Mouse (Mus musculus) granulocyte monocyte progenitor cell, adult 5-6 weeks (primary cell): ENCODE results near the gene Adat1. TPM values are rescaled to one million over a fixed set of nuclear protein-coding genes. Genes with fewer than 3 reads are reported as not detected.

Experiments used
- ATAC-seq: replicated peaks from 2 replicates; pipeline ENCODE4 v1.8.0; 2016; ENCODE audit warnings: mild to moderate bottlenecking, moderate TSS enrichment, inconsistent platforms; ENCODE audit not compliant: poor library complexity, severe bottlenecking
- total RNA-seq, 2 experiments: library from RNA; stranded (forward) in 1 of 2; stranded (reverse) in 1 of 2; fragments of 200-712, 200-1000 nt in 1 of 2; fragments of >200 nt in 1 of 2; fragmentation: Nextera tagmentation in 1 of 2; gene quantifications; 2 replicates each; pipeline ENCODE4 v1.2.3; 2014 to 2017

The Adat1 gene
- total RNA-seq, 2 experiments from 2014 or later = 6.1 to 12.7 TPM

- no peak for ATAC-seq
Measured at GRCm38 (mm10) chr8:111974138-111974537, 18.0 kb downstream of the Adat1 start.

GRCm38 (mm10) chr8:111968991-111969390, 23.1 kb downstream of the Adat1 start:
- ATAC-seq = no peak

- no peak for ATAC-seq
Measured at GRCm38 (mm10) chr8:111968541-111968940, 23.6 kb downstream of the Adat1 start.

- 0 out of 2 replicates have a peak, but pooled peaks have one; percentile 22 for ATAC-seq
Measured at GRCm38 (mm10) chr8:111967246-111967870, 24.7 kb downstream of the Adat1 start.

GRCm38 (mm10) chr8:111964849-111965561, 27.1 kb downstream of the Adat1 start:
- ATAC-seq = no peak

GRCm38 (mm10) chr8:111964351-111964750, 27.8 kb downstream of the Adat1 start:
- ATAC-seq = no peak

- ATAC-seq = no peak
Measured at GRCm38 (mm10) chr8:111963546-111963945, 28.6 kb downstream of the Adat1 start.

- ATAC-seq = no peak
Measured at GRCm38 (mm10) chr8:111963091-111963490, 29.0 kb downstream of the Adat1 start.

GRCm38 (mm10) chr8:111962589-111962988, 29.5 kb downstream of the Adat1 start:
- ATAC-seq = no peak

- 0 out of 2 replicates have a peak, but pooled peaks have one; percentile 25 for ATAC-seq
Measured at GRCm38 (mm10) chr8:111961330-111961729, 30.8 kb downstream of the Adat1 start.

- ATAC-seq = no peak
Measured at GRCm38 (mm10) chr8:111960591-111961321, 31.3 kb downstream of the Adat1 start.

- no peak for ATAC-seq
Measured at GRCm38 (mm10) chr8:111957231-111957630, 34.9 kb downstream of the Adat1 start.

- no peak for ATAC-seq
Measured at GRCm38 (mm10) chr8:111955879-111956278, 36.2 kb downstream of the Adat1 start.

- ATAC-seq = no peak
Measured at GRCm38 (mm10) chr8:111954844-111955594, 37.1 kb downstream of the Adat1 start.

GRCm38 (mm10) chr8:111951936-111952335, 40.2 kb downstream of the Adat1 start:
- no peak for ATAC-seq

- ATAC-seq = no peak
Measured at GRCm38 (mm10) chr8:111951317-111951716, 40.8 kb downstream of the Adat1 start.

GRCm38 (mm10) chr8:111950846-111951245, 41.3 kb downstream of the Adat1 start:
- ATAC-seq = peak; percentile 40; the same call in 1 of the 2 replicates

GRCm38 (mm10) chr8:111947954-111948353, 44.1 kb downstream of the Adat1 start:
- no peak for ATAC-seq

- peak; percentile 22; the same call in 1 of the 2 replicates for ATAC-seq
Measured at GRCm38 (mm10) chr8:111947144-111947543, 45.0 kb downstream of the Adat1 start.

- ATAC-seq = no peak
Measured at GRCm38 (mm10) chr8:111943544-111943943, 48.6 kb downstream of the Adat1 start.
